Mouse (Mus musculus) lung, postnatal 25 days (tissue): ENCODE data around the gene Cfap61.

Experiments used
- DNase-seq: peaks from one replicate; pipeline ENCODE4 v3.0.0; 2022; ENCODE audit warnings: low spot score

Cfap61 gene

GRCm38 (mm10) chr2:146257037-146257436 lies 322.5 kb downstream of the Cfap61 start:
- no peak for DNase-seq

- DNase-seq = no peak
Observed at GRCm38 (mm10) chr2:146257609-146258008, 323.0 kb downstream of the Cfap61 start.

DNA sequence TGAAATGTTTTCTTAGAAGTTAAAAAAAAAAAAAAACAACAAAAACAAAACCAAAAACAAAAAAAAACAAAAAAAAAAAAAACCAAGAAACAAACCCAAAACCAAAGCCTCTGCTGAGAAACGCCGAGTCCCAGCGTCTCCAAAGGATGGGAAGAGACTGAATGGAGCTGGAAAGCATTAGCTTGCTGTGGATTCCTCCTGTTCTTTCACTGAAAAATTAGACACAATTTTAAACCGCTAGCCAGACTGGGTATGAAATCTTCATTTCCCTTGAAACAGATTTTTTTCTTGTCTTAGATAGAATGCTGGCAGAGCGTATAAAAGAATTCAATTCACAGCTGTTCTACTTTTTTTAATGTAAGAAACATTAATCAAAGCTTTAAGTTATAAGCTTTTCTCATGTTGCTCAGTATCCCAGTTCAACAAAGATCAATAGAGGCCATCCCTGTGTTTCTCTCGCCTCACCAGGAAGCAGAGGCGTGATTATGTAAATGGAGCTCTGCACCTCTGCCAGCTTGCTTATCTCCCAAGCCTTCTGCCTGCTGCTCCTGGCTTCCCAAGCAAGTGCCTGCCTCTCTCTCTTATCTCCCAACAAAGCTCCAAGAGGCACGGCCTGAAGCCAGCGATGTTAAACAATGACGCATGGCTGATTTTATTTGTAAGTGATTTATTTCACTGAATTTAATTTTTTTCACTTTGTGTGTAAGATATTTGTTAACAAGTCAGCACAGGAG lies 324.3 kb downstream of the Cfap61 start:
- DNase-seq = no peak

DNA sequence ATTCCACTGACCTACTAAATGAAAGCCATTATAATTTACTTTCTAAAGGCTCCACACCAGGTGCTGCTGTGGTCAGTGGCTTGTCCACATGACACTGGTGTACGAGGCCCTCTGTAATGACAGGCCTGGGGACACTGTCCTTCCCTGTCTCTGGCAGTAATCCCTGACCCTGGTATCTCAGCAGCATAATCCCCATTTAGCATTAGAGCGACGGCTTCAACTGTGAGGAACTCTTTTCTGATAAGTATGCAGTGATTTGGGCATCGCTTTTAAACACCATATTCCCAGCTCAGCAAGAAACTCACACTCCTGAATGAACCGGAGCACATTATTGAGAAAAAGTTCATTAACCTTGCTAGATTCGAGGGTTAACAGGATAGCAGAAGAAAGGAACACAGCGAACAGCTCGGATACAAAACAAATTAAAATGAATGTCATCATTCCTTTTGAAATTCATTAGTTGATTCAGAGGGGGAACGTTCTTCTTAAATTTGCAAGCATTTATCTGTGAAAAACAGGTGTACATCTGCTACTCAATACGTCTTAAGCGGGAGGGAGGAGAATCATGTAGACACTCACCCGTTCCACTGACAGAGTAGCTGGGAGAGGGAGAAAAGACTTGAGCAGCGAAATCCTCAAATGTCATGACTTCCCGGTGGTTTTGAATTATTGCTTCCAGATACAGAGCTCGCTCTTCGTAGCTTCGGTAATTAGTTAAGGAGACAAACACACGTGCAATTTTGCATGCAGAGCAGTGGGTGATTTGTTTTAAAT lies 325.4 kb downstream of the Cfap61 start:
- DNase-seq = no peak

DNA sequence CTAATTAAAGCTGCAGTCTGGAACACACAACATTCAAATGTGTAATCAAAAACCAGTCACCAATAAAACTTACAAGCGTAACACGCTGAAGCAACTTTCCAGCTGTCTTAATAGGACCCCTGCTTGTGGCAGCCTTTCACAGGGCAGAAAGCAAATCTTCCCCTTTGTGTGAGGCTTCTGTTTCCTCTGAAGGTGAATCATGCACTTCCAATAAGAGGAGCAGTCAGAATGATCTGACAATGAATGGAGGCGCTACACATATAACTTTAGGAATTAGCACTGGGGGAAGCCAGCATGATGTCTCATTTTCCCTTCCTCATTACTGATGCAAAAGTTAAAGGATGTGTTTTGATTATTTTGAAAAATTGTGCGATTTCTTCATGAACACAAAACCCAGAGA lies 326.6 kb downstream of the Cfap61 start:
- DNase-seq = no peak

- no peak for DNase-seq
Observed at GRCm38 (mm10) chr2:146262215-146262614, 327.6 kb downstream of the Cfap61 start.

- no peak for DNase-seq
Observed at GRCm38 (mm10) chr2:146262966-146263365, 328.4 kb downstream of the Cfap61 start.
